Mouse (Mus musculus): ENCODE results near the gene Cldn34d. TPM values are rescaled to one million over a fixed set of nuclear protein-coding genes. Genes with fewer than 3 reads are reported as not detected.

The Cldn34d gene
- not detected in 2 replicates for polyA plus RNA-seq (2015; fragmentation: Nextera tagmentation; extraction: Ambion mirVana)

- no peak within 1 kb of the TSS for H3K27ac ChIP-seq (ENCODE audit: low read length)
- no peaks in the 10 kb centered on the region for H3K4me1 ChIP-seq (replicated peaks; ENCODE audit: control insufficient read depth, insufficient read depth, low read length)
- no peak within 1 kb of the TSS for H3K4me2 ChIP-seq (ENCODE audit: low read depth, low read length)
- 75% methylated on average over 1 of the region's 1 CpGs for WGBS
- H3K36me3 ChIP-seq (ENCODE audit: control insufficient read depth, insufficient read depth, low read length), result no peaks in the 10 kb centered on the region
- H3K27me3 ChIP-seq (ENCODE audit: control insufficient read depth, insufficient read depth, low read depth, low read length), result no peaks in the 10 kb centered on the region
- H3K9ac ChIP-seq (ENCODE audit: low read length), result no peak within 1 kb of the TSS
- 0 out of 2 replicates have a peak, but pooled peaks cover 2% of the 10 kb centered on the region for H3K9me3 ChIP-seq (ENCODE audit: control insufficient read depth, low read length)
- H3K4me3 ChIP-seq (ENCODE audit: low read length), result no peak within 1 kb of the TSS
- ATAC-seq (ENCODE audit: low read depth), result no peak
Measured at GRCm38 (mm10) chrX:76602824-76603223, at the start of gene Cldn34d. Gene Cldn34d (minus strand): TSS chrX:76602924.

- 38% methylated on average over 6 of the region's 6 CpGs for WGBS
- Histone ChIP-seq H3K27me3 (ENCODE audit: control insufficient read depth, insufficient read depth, low read depth, low read length) (no peaks in the 10 kb centered on the region), H3K4me1 (replicated peaks; ENCODE audit: control insufficient read depth, insufficient read depth, low read length) (no peaks in the 10 kb centered on the region), H3K27ac (ENCODE audit: low read length) (no peak overlapping the region), H3K9me3 (ENCODE audit: control insufficient read depth, low read length) (0 out of 2 replicates have a peak, but pooled peaks cover 2% of the 10 kb centered on the region), H3K36me3 (ENCODE audit: control insufficient read depth, insufficient read depth, low read length) (no peaks in the 10 kb centered on the region), H3K4me3 (ENCODE audit: low read length) (no peak overlapping the region), H3K4me2 (ENCODE audit: low read depth, low read length) (no peak overlapping the region), H3K9ac (ENCODE audit: low read length) (no peak overlapping the region)
- peak; percentile 100 for ATAC-seq (ENCODE audit: low read depth)
Measured at GRCm38 (mm10) chrX:76598459-76599206, 4.1 kb downstream of the Cldn34d start.

Other genes with a start within 250 kb of the Cldn34d start
- gene Cldn34b4, start 209.6 kb downstream of the Cldn34d start, polyA plus RNA-seq (2015; fragmentation: Nextera tagmentation; extraction: Ambion mirVana), result not detected in 2 replicates

Data from lung, embryonic 16.5 days (tissue).